Mouse (Mus musculus) limb, embryonic 15.5 days (tissue): ENCODE results near the gene Casz1. TPM values are rescaled to one million over a fixed set of nuclear protein-coding genes. Genes with fewer than 3 reads are reported as not detected.

Experiments
- ATAC-seq: fragments of 200-750 bp; cut with Nextera tagmentation; 2 replicates; pipeline ENCODE4 v1.8.0; 2017; ENCODE audit warnings: low read depth, moderate TSS enrichment; ENCODE audit not compliant: insufficient number of reproducible peaks, low FRiP score, low TSS enrichment
- H3K27ac ChIP-seq: fragments of 300-500 bp; sonication (generic); 2 replicates; pipeline ENCODE4 v1.5.1; 2015; ENCODE audit warnings: moderate library complexity, mild to moderate bottlenecking, inconsistent platforms
- H3K27me3 ChIP-seq: fragments of 300-500 bp; sonication (generic); 2 replicates; pipeline ENCODE4 v1.6.1; 2015; ENCODE audit warnings: inconsistent platforms
- H3K36me3 ChIP-seq: fragments of 300-500 bp; sonication (generic); 2 replicates; pipeline ENCODE4 v1.6.1; 2015; ENCODE audit warnings: inconsistent platforms
- H3K4me1 ChIP-seq: fragments of 300-500 bp; sonication (generic); 2 replicates; pipeline ENCODE4 v1.6.1; 2015; ENCODE audit warnings: inconsistent platforms
- H3K4me2 ChIP-seq: fragments of 300-500 bp; sonication (generic); 2 replicates; pipeline ENCODE4 v1.6.1; 2015; ENCODE audit warnings: mild to moderate bottlenecking, inconsistent platforms
- H3K4me3 ChIP-seq: fragments of 300-500 bp; sonication (generic); 2 replicates; pipeline ENCODE4 v1.5.1; 2015; ENCODE audit warnings: mild to moderate bottlenecking, inconsistent platforms
- H3K9ac ChIP-seq: fragments of 300-500 bp; sonication (generic); 2 replicates; pipeline ENCODE4 v1.6.1; 2015; ENCODE audit warnings: inconsistent platforms
- H3K9me3 ChIP-seq: fragments of 300-500 bp; sonication (generic); 2 replicates; pipeline ENCODE4 v1.6.1; 2016; ENCODE audit warnings: inconsistent platforms
- WGBS: fragments of 180-500 bp; shearing (Covaris S2); methylation state at CpG from one replicate; pipeline ENCODE4 v1.1.7; 2015; 5-methylcytosine and 5-hydroxymethylcytosine counted together
- polyA plus RNA-seq: library from polyadenylated mRNA; unstranded; fragments of >200 nt; fragmentation: Nextera tagmentation; extraction: Ambion mirVana; gene quantifications from 2 replicates; pipeline ENCODE4 v1.2.1, GENCODE M21; 2015

The Casz1 gene
- polyA plus RNA-seq, 1 experiment from 2014 or later: 7.2 TPM

- Histone ChIP-seq H3K4me2 (peak overlapping the region; percentile 100), H3K36me3 (no peaks in the 10 kb centered on the region), H3K27ac (no peak overlapping the region), H3K9me3 (no peaks in the 10 kb centered on the region), H3K4me3 (peak overlapping the region; percentile 63), H3K4me1 (peaks cover 38% of the 10 kb centered on the region), H3K9ac (no peak overlapping the region), H3K27me3 (peaks cover 81% of the 10 kb centered on the region)
- ATAC-seq: no peak
- WGBS: 10% methylated on average over 10 of the region's 10 CpGs
Observed at GRCm38 (mm10) chr4:148803636-148804035, 593 bp upstream of the Casz1 start.

DNA sequence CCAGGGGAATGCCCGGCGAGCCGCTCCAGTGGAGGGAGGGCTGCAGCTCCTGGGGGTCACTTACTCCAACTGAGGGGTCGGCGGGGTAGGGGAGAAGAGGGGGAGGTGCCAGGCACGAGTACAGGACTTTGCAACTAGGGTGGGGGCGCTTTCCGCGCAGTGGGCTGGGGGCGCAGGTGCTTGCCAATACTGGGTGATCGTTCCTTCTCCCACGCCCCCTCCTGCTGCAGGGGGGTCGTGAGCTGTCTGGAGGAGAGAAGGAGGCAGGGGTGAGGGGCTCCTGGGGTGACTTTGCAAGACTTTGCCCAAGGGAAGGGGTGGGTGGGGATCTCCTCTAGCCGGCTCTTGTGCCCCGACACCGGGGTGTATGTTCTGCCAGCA is 541 bp downstream of the Casz1 start:
- WGBS: under 1% methylated on average over 16 of the region's 16 CpGs
- Histone ChIP-seq H3K9me3 (no peaks in the 10 kb centered on the region), H3K36me3 (no peaks in the 10 kb centered on the region), H3K4me2 (peak overlapping the region; percentile 100), H3K4me3 (peak overlapping the region; percentile 63), H3K27me3 (peaks cover 86% of the 10 kb centered on the region), H3K27ac (peak overlapping the region; percentile 22; the same call in 1 of the 2 replicates), H3K9ac (peak overlapping the region; percentile 55), H3K4me1 (peaks cover 36% of the 10 kb centered on the region)
- ATAC-seq: no peak

DNA sequence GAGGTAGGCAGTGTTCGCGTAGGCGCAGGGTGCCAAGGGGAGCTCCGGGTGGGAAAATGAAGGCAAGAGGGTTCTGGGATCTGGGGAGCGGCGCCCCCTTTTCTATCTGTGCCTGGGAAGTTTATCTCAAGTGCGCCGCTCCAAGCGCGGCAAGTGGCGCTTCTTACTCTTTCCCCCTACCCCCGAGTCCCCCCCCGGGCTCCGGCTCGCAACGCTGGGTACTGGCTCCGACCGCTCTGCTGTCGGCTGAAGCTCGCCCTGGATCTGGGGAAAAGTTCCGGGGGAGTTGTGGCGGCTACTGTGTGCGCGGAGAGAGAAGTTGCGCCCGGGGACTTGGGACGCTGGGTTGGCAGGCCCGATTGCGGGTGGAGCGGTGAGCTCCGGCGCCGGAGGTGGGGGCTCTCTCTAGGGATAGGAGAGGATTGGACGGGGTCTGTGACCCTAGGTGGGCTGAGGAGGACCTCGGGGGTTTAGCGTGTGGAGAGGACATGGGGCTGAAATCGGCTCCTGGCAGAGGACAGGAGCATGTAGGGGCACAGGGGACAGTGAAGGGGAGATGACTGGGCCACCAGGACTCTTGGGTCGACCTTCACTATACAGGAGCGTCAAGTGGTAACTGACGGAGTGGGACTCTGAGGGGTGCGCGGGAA is 1.1 kb downstream of the Casz1 start:
- Histone ChIP-seq H3K4me3 (peak overlapping the region; percentile 63), H3K36me3 (no peaks in the 10 kb centered on the region), H3K4me1 (peaks cover 36% of the 10 kb centered on the region), H3K27ac (peak overlapping the region; percentile 51; the same call in 1 of the 2 replicates), H3K9ac (peak overlapping the region; percentile 55; the same call in 1 of the 2 replicates), H3K27me3 (peaks cover 89% of the 10 kb centered on the region), H3K4me2 (peak overlapping the region; percentile 100), H3K9me3 (no peaks in the 10 kb centered on the region)
- no peak for ATAC-seq
- WGBS: under 1% methylated on average over 42 of the region's 42 CpGs

GRCm38 (mm10) chr4:148805811-148806747 is 1.9 kb downstream of the Casz1 start:
- Histone ChIP-seq H3K36me3 (no peaks in the 10 kb centered on the region), H3K4me3 (peak overlapping the region; percentile 63), H3K27me3 (peaks cover 91% of the 10 kb centered on the region), H3K27ac (peak overlapping the region; percentile 51), H3K4me1 (peaks cover 41% of the 10 kb centered on the region), H3K9ac (peak overlapping the region; percentile 27; the same call in 1 of the 2 replicates), H3K9me3 (no peaks in the 10 kb centered on the region), H3K4me2 (peak overlapping the region; percentile 100)
- under 1% methylated on average over 63 of the region's 64 CpGs for WGBS
- 0 out of 2 replicates have a peak, but pooled peaks have one; percentile 15 for ATAC-seq

DNA sequence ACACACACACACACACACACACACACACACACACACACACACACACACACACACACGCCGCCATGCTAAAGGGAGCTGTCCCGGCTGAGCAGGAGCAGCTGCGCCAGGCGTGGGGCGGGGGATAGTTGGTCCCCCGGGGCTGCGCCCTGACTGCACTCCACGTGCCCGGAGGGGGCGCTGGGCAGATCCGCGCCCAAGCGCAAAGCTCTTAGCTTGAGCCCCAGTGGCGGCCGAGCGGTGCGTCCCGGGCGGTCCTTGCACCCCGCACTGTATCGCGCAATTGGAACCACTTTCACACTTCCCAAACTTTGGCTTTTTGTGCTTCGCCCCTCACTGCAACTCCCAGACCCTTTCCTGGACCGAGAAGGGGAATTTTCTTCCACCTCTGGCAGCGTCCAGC is 2.6 kb downstream of the Casz1 start:
- under 1% methylated on average over 18 of the region's 26 CpGs for WGBS
- no peaks in the 10 kb centered on the region for H3K36me3 ChIP-seq
- H3K9me3 ChIP-seq: no peaks in the 10 kb centered on the region
- H3K4me3 ChIP-seq: peak overlapping the region; percentile 63
- peaks cover 41% of the 10 kb centered on the region for H3K4me1 ChIP-seq
- ATAC-seq: no peak
- peak overlapping the region; percentile 100 for H3K4me2 ChIP-seq
- H3K9ac ChIP-seq: no peak overlapping the region
- no peak overlapping the region for H3K27ac ChIP-seq
- H3K27me3 ChIP-seq: peaks cover 92% of the 10 kb centered on the region

GRCm38 (mm10) chr4:148807397-148807796 is 3.2 kb downstream of the Casz1 start:
- Histone ChIP-seq H3K4me1 (peaks cover 43% of the 10 kb centered on the region), H3K9me3 (no peaks in the 10 kb centered on the region), H3K27me3 (peaks cover 93% of the 10 kb centered on the region), H3K4me3 (peak overlapping the region; percentile 63), H3K9ac (no peak overlapping the region), H3K27ac (no peak overlapping the region), H3K36me3 (no peaks in the 10 kb centered on the region), H3K4me2 (peak overlapping the region; percentile 100; the same call in 1 of the 2 replicates)
- no peak for ATAC-seq
- WGBS: 2% methylated on average over 9 of the region's 9 CpGs

DNA sequence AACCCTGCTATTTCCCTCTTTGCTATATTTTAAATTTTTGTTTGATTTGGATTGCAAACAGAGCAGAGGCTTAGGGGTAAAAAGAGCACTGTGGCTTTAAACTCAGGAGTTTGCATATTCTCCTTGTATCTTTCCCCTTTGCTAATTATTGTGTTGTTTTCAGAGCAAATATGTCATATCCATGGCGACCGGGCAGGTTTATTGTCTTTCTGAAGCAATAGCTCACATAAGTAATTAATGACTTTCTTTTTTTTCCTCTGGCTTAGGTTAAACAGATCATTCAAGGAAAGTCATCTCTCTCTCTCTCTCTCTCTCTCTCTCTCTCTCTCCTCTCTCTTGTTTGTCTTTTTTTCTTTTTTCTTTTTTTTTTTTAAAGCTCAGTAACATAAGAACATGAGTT is 4.6 kb downstream of the Casz1 start:
- H3K27me3 ChIP-seq: peaks cover 90% of the 10 kb centered on the region
- H3K4me2 ChIP-seq: no peak overlapping the region
- 19% methylated on average over 2 of the region's 2 CpGs for WGBS
- no peak overlapping the region for H3K9ac ChIP-seq
- no peak overlapping the region for H3K27ac ChIP-seq
- H3K9me3 ChIP-seq: no peaks in the 10 kb centered on the region
- peaks cover 38% of the 10 kb centered on the region for H3K4me1 ChIP-seq
- H3K36me3 ChIP-seq: no peaks in the 10 kb centered on the region
- ATAC-seq: no peak
- H3K4me3 ChIP-seq: no peak overlapping the region

GRCm38 (mm10) chr4:148810706-148811105 is 6.5 kb downstream of the Casz1 start:
- H3K4me3 ChIP-seq: no peak overlapping the region
- H3K27me3 ChIP-seq: peaks cover 81% of the 10 kb centered on the region
- H3K27ac ChIP-seq: no peak overlapping the region
- 53% methylated on average over 9 of the region's 9 CpGs for WGBS
- ATAC-seq: no peak
- H3K4me1 ChIP-seq: peaks cover 23% of the 10 kb centered on the region
- H3K4me2 ChIP-seq: no peak overlapping the region
- no peak overlapping the region for H3K9ac ChIP-seq
- no peaks in the 10 kb centered on the region for H3K36me3 ChIP-seq
- H3K9me3 ChIP-seq: no peaks in the 10 kb centered on the region

- H3K9me3 ChIP-seq: no peaks in the 10 kb centered on the region
- H3K27me3 ChIP-seq: peaks cover 80% of the 10 kb centered on the region
- no peak overlapping the region for H3K9ac ChIP-seq
- 29% methylated on average over 10 of the region's 10 CpGs for WGBS
- H3K27ac ChIP-seq: no peak overlapping the region
- no peak for ATAC-seq
- no peak overlapping the region for H3K4me3 ChIP-seq
- H3K4me2 ChIP-seq: no peak overlapping the region
- no peaks in the 10 kb centered on the region for H3K36me3 ChIP-seq
- peaks cover 19% of the 10 kb centered on the region for H3K4me1 ChIP-seq
Observed at GRCm38 (mm10) chr4:148811940-148812339, 7.7 kb downstream of the Casz1 start.

DNA sequence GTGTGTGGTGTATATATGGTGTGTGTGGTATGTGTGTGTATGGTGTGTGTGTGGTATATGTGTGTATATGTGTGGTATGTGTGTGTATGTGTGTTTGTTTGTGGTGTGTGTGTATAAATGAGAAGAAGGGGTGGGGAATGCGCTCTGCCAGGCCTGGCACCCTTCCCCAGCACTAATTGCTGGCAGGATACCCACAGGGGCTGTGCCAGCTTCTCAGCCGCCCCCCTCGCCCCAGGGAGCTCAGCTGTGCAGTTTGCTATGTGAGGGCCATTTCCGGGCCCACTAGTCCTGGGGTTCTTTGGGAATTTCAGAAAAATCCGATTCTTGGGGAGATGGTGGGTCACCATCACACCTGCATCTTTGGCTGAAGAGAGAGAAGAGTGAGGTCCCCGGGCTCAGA is 9.0 kb downstream of the Casz1 start:
- Histone ChIP-seq H3K4me3 (no peak overlapping the region), H3K9ac (no peak overlapping the region), H3K27me3 (peaks cover 73% of the 10 kb centered on the region), H3K36me3 (no peaks in the 10 kb centered on the region), H3K27ac (no peak overlapping the region), H3K9me3 (no peaks in the 10 kb centered on the region), H3K4me2 (no peak overlapping the region), H3K4me1 (peaks cover 17% of the 10 kb centered on the region)
- WGBS: 86% methylated on average over 6 of the region's 6 CpGs
- ATAC-seq: no peak

DNA sequence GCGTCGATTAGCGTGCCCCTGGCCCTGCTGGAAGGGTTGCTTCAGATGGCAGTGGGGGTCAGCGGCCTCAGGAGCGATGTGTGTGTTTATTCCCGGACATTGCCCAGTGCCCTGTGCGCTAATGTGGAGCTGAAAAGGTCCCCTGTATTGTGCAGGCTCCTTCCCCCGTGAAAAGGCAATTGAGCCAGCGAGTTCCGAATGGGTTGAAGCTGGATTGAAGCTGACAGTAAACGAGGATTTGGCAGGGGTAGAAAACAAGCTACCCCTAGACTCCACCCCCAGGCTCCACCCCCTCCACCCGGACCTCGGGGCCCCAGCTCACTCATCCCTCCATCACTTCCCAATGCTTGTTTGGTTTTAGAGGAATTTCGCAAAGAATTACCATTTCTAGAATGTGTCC is 12.3 kb downstream of the Casz1 start:
- Histone ChIP-seq H3K9ac (no peak overlapping the region), H3K4me2 (0 out of 2 replicates have a peak overlapping the region, but pooled peaks have one; percentile 17), H3K36me3 (no peaks in the 10 kb centered on the region), H3K4me1 (peaks cover 12% of the 10 kb centered on the region), H3K27me3 (peaks cover 43% of the 10 kb centered on the region), H3K4me3 (no peak overlapping the region), H3K9me3 (no peaks in the 10 kb centered on the region), H3K27ac (no peak overlapping the region)
- WGBS: 16% methylated on average over 14 of the region's 14 CpGs
- no peak for ATAC-seq

DNA sequence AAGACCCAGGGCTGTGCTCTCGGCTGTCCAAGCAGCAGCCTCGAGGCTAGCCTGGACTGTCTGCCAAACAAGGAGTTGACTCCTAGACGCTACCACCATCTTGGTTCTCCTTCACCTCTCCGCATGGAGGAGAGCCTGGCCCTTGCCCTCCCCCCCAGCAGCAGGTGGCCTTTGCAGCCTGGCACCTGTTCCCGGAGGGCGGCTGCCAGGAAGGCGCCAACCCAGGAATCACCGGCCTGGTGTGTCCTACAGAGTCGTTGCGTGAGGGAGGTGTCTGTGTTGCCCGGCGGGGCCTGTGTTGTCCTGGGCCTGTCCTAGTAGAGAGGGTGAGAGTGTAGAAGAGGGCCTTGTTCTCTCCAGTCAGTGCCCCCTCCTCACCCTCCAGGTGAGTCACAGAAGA is 13.9 kb downstream of the Casz1 start:
- H3K36me3 ChIP-seq: no peaks in the 10 kb centered on the region
- peaks cover 28% of the 10 kb centered on the region for H3K27me3 ChIP-seq
- no peak overlapping the region for H3K4me3 ChIP-seq
- ATAC-seq: no peak
- H3K4me1 ChIP-seq: peaks cover 12% of the 10 kb centered on the region
- no peak overlapping the region for H3K4me2 ChIP-seq
- H3K27ac ChIP-seq: no peak overlapping the region
- H3K9ac ChIP-seq: no peak overlapping the region
- 89% methylated on average over 12 of the region's 12 CpGs for WGBS
- no peaks in the 10 kb centered on the region for H3K9me3 ChIP-seq
